Mouse (Mus musculus) lung, adult 2 months (tissue): ENCODE data around the gene Usp32. TPM values are rescaled to one million over a fixed set of nuclear protein-coding genes. Genes with fewer than 3 reads are reported as not detected.

Experiments
- DNase-seq: peaks from one replicate; pipeline ENCODE4 v3.0.0; 2022
- H3K4me1 ChIP-seq: fragments of 200-500 bp; 2 replicates; pipeline ENCODE4 v1.6.1; 2011; ENCODE audit warnings: low read length; ENCODE audit not compliant: control insufficient read depth, insufficient read depth
- H3K4me3 ChIP-seq: fragments of 200-500 bp; replicated peaks from 2 replicates; pipeline ENCODE3; 2011; ENCODE audit warnings: low read depth, mild to moderate bottlenecking, control low read depth, low read length; ENCODE audit errors: extremely low read depth
- CTCF ChIP-seq: fragments of 200-500 bp; IDR thresholded peaks from 2 replicates; pipeline ENCODE4 v1.5.1; 2011; ENCODE audit warnings: mild to moderate bottlenecking, low read length, control low read depth; ENCODE audit not compliant: insufficient read depth
- POLR2A ChIP-seq: fragments of 200-500 bp; IDR thresholded peaks from 2 replicates; pipeline ENCODE4 v1.6.1; 2011; ENCODE audit warnings: low read depth, mild to moderate bottlenecking, control low read depth, low read length, borderline replicate concordance; ENCODE audit errors: extremely low read depth
- WGBS: fragments of 180-500 bp; shearing (Covaris S2); methylation state at CpG from one replicate; pipeline ENCODE4 v1.1.7; 2018; 5-methylcytosine and 5-hydroxymethylcytosine counted together
- polyA plus RNA-seq: library from polyadenylated mRNA; depleted of rRNA; stranded (reverse); fragments of >200 nt; gene quantifications from 2 replicates; pipeline ENCODE4 v1.2.3, GENCODE M21; 2012

Usp32 gene
- polyA plus RNA-seq, 1 experiment = 7.9 TPM

GRCm38 (mm10) chr11:84959701-84960181 is 180.2 kb downstream of the Usp32 start:
- TF ChIP-seq POLR2A = peak; percentile 24; the same call in 1 of the 2 replicates
- TF ChIP-seq CTCF = no peak
- Histone ChIP-seq H3K4me1 (peaks cover 8% of the 10 kb centered on the region; the same call in 1 of the 2 replicates), H3K4me3 (peak overlapping the region; percentile 19)
- no peak for DNase-seq
- WGBS = 5% methylated on average over 9 of the region's 9 CpGs

GRCm38 (mm10) chr11:84959181-84959580 is 180.8 kb downstream of the Usp32 start:
- H3K4me1 ChIP-seq = peaks cover 8% of the 10 kb centered on the region; the same call in 1 of the 2 replicates
- H3K4me3 ChIP-seq = peak overlapping the region; percentile 53
- no peak for DNase-seq
- TF ChIP-seq POLR2A (no peak), CTCF (no peak)
- WGBS = 48% methylated on average over 5 of the region's 5 CpGs

GRCm38 (mm10) chr11:84958271-84958630 is 181.7 kb downstream of the Usp32 start:
- H3K4me3 ChIP-seq = peak overlapping the region; percentile 51
- peaks cover 8% of the 10 kb centered on the region; the same call in 1 of the 2 replicates for H3K4me1 ChIP-seq
- TF ChIP-seq CTCF (no peak), POLR2A (no peak)
- WGBS = 17% methylated on average over 11 of the region's 11 CpGs
- no peak for DNase-seq

GRCm38 (mm10) chr11:84957591-84958270 is 182.2 kb downstream of the Usp32 start, which contains the start of gene Car4:
Gene Car4 (plus strand): TSS chr11:84957786.
- 3% methylated on average over 49 of the region's 49 CpGs for WGBS
- peak; percentile 31 for DNase-seq
- TF ChIP-seq CTCF (no peak), POLR2A (peak; percentile 93; the same call in 1 of the 2 replicates)
- Histone ChIP-seq H3K4me3 (peak within 1 kb of the TSS; percentile 56), H3K4me1 (peaks cover 8% of the 10 kb centered on the region; the same call in 1 of the 2 replicates)

GRCm38 (mm10) chr11:84957171-84957570 is 182.8 kb downstream of the Usp32 start:
- no peak for TF ChIP-seq POLR2A
- TF ChIP-seq CTCF = no peak
- Histone ChIP-seq H3K4me3 (peak overlapping the region; percentile 56), H3K4me1 (peaks cover 8% of the 10 kb centered on the region; the same call in 1 of the 2 replicates)
- no peak for DNase-seq
- WGBS = 7% methylated on average over 15 of the region's 15 CpGs

GRCm38 (mm10) chr11:84956400-84956799 is 183.6 kb downstream of the Usp32 start:
- DNase-seq = no peak
- H3K4me1 ChIP-seq = peaks cover 8% of the 10 kb centered on the region; the same call in 1 of the 2 replicates
- 30% methylated on average over 5 of the region's 5 CpGs for WGBS
- H3K4me3 ChIP-seq = no peak overlapping the region
- no peak for TF ChIP-seq POLR2A
- no peak for TF ChIP-seq CTCF

GRCm38 (mm10) chr11:84952611-84953010 is 187.3 kb downstream of the Usp32 start:
- H3K4me1 ChIP-seq = no peaks in the 10 kb centered on the region; the same call in 1 of the 2 replicates
- TF ChIP-seq POLR2A (no peak), CTCF (no peak)
- no peak overlapping the region for H3K4me3 ChIP-seq
- peak; percentile 39 for DNase-seq
- WGBS = 49% methylated on average over 2 of the region's 2 CpGs

GRCm38 (mm10) chr11:84948526-84948925 is 191.4 kb downstream of the Usp32 start:
- Histone ChIP-seq H3K4me1 (no peaks in the 10 kb centered on the region; the same call in 1 of the 2 replicates), H3K4me3 (no peak overlapping the region)
- no peak for DNase-seq
- no peak for TF ChIP-seq CTCF
- no peak for TF ChIP-seq POLR2A
- 44% methylated on average over 3 of the region's 3 CpGs for WGBS

GRCm38 (mm10) chr11:84948114-84948513 is 191.8 kb downstream of the Usp32 start:
- TF ChIP-seq POLR2A = no peak
- TF ChIP-seq CTCF = no peak
- Histone ChIP-seq H3K4me3 (no peak overlapping the region), H3K4me1 (no peaks in the 10 kb centered on the region; the same call in 1 of the 2 replicates)
- DNase-seq = no peak
- 66% methylated on average over 3 of the region's 3 CpGs for WGBS

GRCm38 (mm10) chr11:84947206-84947605 is 192.8 kb downstream of the Usp32 start:
- 75% methylated on average over 6 of the region's 6 CpGs for WGBS
- TF ChIP-seq POLR2A (no peak), CTCF (no peak)
- no peak overlapping the region for H3K4me3 ChIP-seq
- H3K4me1 ChIP-seq = no peaks in the 10 kb centered on the region; the same call in 1 of the 2 replicates
- DNase-seq = no peak
